Mouse (Mus musculus): ENCODE measurements around the gene 4933405L10Rik.

GRCm38 (mm10) chr8:105758277-105759108, 51.0 kb downstream of the 4933405L10Rik start, which contains the start of gene Gfod2:
- TF ChIP-seq EP300 (IDR thresholded peaks at IDR 0.05; ENCODE audit: low read depth) (no peak), CTCF (IDR thresholded peaks at IDR 0.05; ENCODE audit: low read depth) (no peak)
